Mouse (Mus musculus): ENCODE measurements around the gene Cdh24. TPM values are rescaled to one million over a fixed set of nuclear protein-coding genes. Genes with fewer than 3 reads are reported as not detected.

Gene Cdh24
- polyA plus RNA-seq, 1 experiment: 4.3 TPM

- H3K4me3 ChIP-seq: no peak overlapping the region
- H3K36me3 ChIP-seq (ENCODE audit: control insufficient read depth, insufficient read depth): no peaks in the 10 kb centered on the region
- no peaks in the 10 kb centered on the region for H3K79me2 ChIP-seq (ENCODE audit: control insufficient read depth, insufficient read depth)
- H3K4me2 ChIP-seq (ENCODE audit: low read depth): no peak overlapping the region
- no peaks in the 10 kb centered on the region for H3K27me3 ChIP-seq (ENCODE audit: control insufficient read depth, insufficient read depth, insufficient read length)
- TF ChIP-seq USF1 (IDR thresholded peaks at IDR 0.05; ENCODE audit: low read depth) (no peak), REST (IDR thresholded peaks at IDR 0.05; ENCODE audit: insufficient read depth, insufficient read length) (no peak), MYOD1 (IDR thresholded peaks at IDR 0.05; ENCODE audit: control insufficient read depth in 1 of 3, insufficient read length in 2 of 3, low read depth in 2 of 3) (no peak)
- H3ac ChIP-seq (ENCODE audit: control insufficient read depth, insufficient read length): no peak overlapping the region
Observed at GRCm38 (mm10) chr14:54631240-54631599, 9.9 kb downstream of the Cdh24 start.

GRCm38 (mm10) chr14:54630583-54631239 lies 10.5 kb downstream of the Cdh24 start:
- H3K79me2 ChIP-seq (ENCODE audit: control insufficient read depth, insufficient read depth): no peaks in the 10 kb centered on the region
- no peak for TF ChIP-seq E2F4 (IDR thresholded peaks at IDR 0.05; ENCODE audit: insufficient read depth)
- TF ChIP-seq POLR2AphosphoS2 (IDR thresholded peaks at IDR 0.05; ENCODE audit: insufficient read length, low read depth): no peak
- TF ChIP-seq MYOG (IDR thresholded peaks at IDR 0.05; ENCODE audit: control insufficient read depth in 1 of 3, insufficient read depth in 1 of 3, insufficient read length in 2 of 3, low read depth in 2 of 3): no peak
- TF ChIP-seq MYOD1 (IDR thresholded peaks at IDR 0.05; ENCODE audit: control insufficient read depth in 1 of 3, insufficient read length in 2 of 3, low read depth in 2 of 3): no peak
- H3K4me2 ChIP-seq (ENCODE audit: low read depth): no peak overlapping the region
- H3K4me3 ChIP-seq: no peak overlapping the region
- H3ac ChIP-seq (ENCODE audit: control insufficient read depth, insufficient read length): no peak overlapping the region
- no peaks in the 10 kb centered on the region for H3K36me3 ChIP-seq (ENCODE audit: control insufficient read depth, insufficient read depth)
- H3K27me3 ChIP-seq (ENCODE audit: control insufficient read depth, insufficient read depth, insufficient read length): no peaks in the 10 kb centered on the region

- Histone ChIP-seq H3K27me3 (ENCODE audit: control insufficient read depth, insufficient read depth, insufficient read length) (no peaks in the 10 kb centered on the region), H3K79me2 (ENCODE audit: control insufficient read depth, insufficient read depth) (no peaks in the 10 kb centered on the region), H3ac (ENCODE audit: control insufficient read depth, insufficient read length) (no peak overlapping the region), H3K4me2 (ENCODE audit: low read depth) (no peak overlapping the region), H3K36me3 (ENCODE audit: control insufficient read depth, insufficient read depth) (no peaks in the 10 kb centered on the region), H3K4me3 (no peak overlapping the region)
- no peak for TF ChIP-seq REST (IDR thresholded peaks at IDR 0.05; ENCODE audit: insufficient read depth, insufficient read length)
- TF ChIP-seq POLR2AphosphoS2 (IDR thresholded peaks at IDR 0.05; ENCODE audit: insufficient read length, low read depth): no peak
- no peak for TF ChIP-seq CEBPB (IDR thresholded peaks at IDR 0.05; ENCODE audit: insufficient read depth, poor library complexity, severe bottlenecking)
- TF ChIP-seq MYOD1 (IDR thresholded peaks at IDR 0.05; ENCODE audit: control insufficient read depth in 1 of 3, insufficient read length in 2 of 3, low read depth in 2 of 3): no peak
Observed at GRCm38 (mm10) chr14:54629797-54630196, 11.4 kb downstream of the Cdh24 start.

GRCm38 (mm10) chr14:54628103-54628502 lies 13.1 kb downstream of the Cdh24 start:
- no peaks in the 10 kb centered on the region for H3K27me3 ChIP-seq (ENCODE audit: control insufficient read depth, insufficient read depth, insufficient read length)
- no peak overlapping the region for H3K4me3 ChIP-seq
- H3K4me2 ChIP-seq (ENCODE audit: low read depth): no peak overlapping the region
- no peaks in the 10 kb centered on the region for H3K36me3 ChIP-seq (ENCODE audit: control insufficient read depth, insufficient read depth)
- no peak overlapping the region for H3ac ChIP-seq (ENCODE audit: control insufficient read depth, insufficient read length)
- no peak for TF ChIP-seq TCF12 (IDR thresholded peaks at IDR 0.05; ENCODE audit: insufficient read depth, poor library complexity, severe bottlenecking)
- TF ChIP-seq MYOD1 (IDR thresholded peaks at IDR 0.05; ENCODE audit: control insufficient read depth in 1 of 3, insufficient read length in 2 of 3, low read depth in 2 of 3): peak in 2 of 3 experiments; percentile 45 to 60
- peak in 2 of 3 experiments; percentile 16 to 65 for TF ChIP-seq MYOG (IDR thresholded peaks at IDR 0.05; ENCODE audit: control insufficient read depth in 1 of 3, insufficient read depth in 1 of 3, insufficient read length in 2 of 3, low read depth in 2 of 3)
- TF ChIP-seq REST (IDR thresholded peaks at IDR 0.05; ENCODE audit: insufficient read depth, insufficient read length): no peak
- no peak for TF ChIP-seq TCF3 (IDR thresholded peaks at IDR 0.05; ENCODE audit: insufficient read length, low read depth)
- H3K79me2 ChIP-seq (ENCODE audit: control insufficient read depth, insufficient read depth): no peaks in the 10 kb centered on the region

- H3K4me2 ChIP-seq (ENCODE audit: low read depth): no peak overlapping the region
- H3K36me3 ChIP-seq (ENCODE audit: control insufficient read depth, insufficient read depth): no peaks in the 10 kb centered on the region
- no peak overlapping the region for H3K4me3 ChIP-seq
- H3K79me2 ChIP-seq (ENCODE audit: control insufficient read depth, insufficient read depth): no peaks in the 10 kb centered on the region
- H3ac ChIP-seq (ENCODE audit: control insufficient read depth, insufficient read length): no peak overlapping the region
- no peaks in the 10 kb centered on the region for H3K27me3 ChIP-seq (ENCODE audit: control insufficient read depth, insufficient read depth, insufficient read length)
- TF ChIP-seq E2F4 (IDR thresholded peaks at IDR 0.05; ENCODE audit: insufficient read depth): no peak
- peak in 1 of 3 experiments; percentile 16 for TF ChIP-seq MYOD1 (IDR thresholded peaks at IDR 0.05; ENCODE audit: control insufficient read depth in 1 of 3, insufficient read length in 2 of 3, low read depth in 2 of 3)
Observed at GRCm38 (mm10) chr14:54624976-54625375, 16.2 kb downstream of the Cdh24 start.

- Histone ChIP-seq H3K4me3 (no peak overlapping the region), H3K79me2 (ENCODE audit: control insufficient read depth, insufficient read depth) (no peaks in the 10 kb centered on the region), H3ac (ENCODE audit: control insufficient read depth, insufficient read length) (no peak overlapping the region), H3K36me3 (ENCODE audit: control insufficient read depth, insufficient read depth) (no peaks in the 10 kb centered on the region), H3K27me3 (ENCODE audit: control insufficient read depth, insufficient read depth, insufficient read length) (no peaks in the 10 kb centered on the region), H3K4me2 (ENCODE audit: low read depth) (no peak overlapping the region)
- TF ChIP-seq MYOD1 (IDR thresholded peaks at IDR 0.05; ENCODE audit: control insufficient read depth in 1 of 3, insufficient read length in 2 of 3, low read depth in 2 of 3): no peak
- no peak for TF ChIP-seq CEBPB (IDR thresholded peaks at IDR 0.05; ENCODE audit: insufficient read depth, poor library complexity, severe bottlenecking)
- TF ChIP-seq TCF12 (IDR thresholded peaks at IDR 0.05; ENCODE audit: insufficient read depth, poor library complexity, severe bottlenecking): no peak
- TF ChIP-seq MAX (IDR thresholded peaks at IDR 0.05; ENCODE audit: low read depth): no peak
- TF ChIP-seq E2F4 (IDR thresholded peaks at IDR 0.05; ENCODE audit: insufficient read depth): no peak
- no peak for TF ChIP-seq REST (IDR thresholded peaks at IDR 0.05; ENCODE audit: insufficient read depth, insufficient read length)
- TF ChIP-seq POLR2AphosphoS2 (IDR thresholded peaks at IDR 0.05; ENCODE audit: insufficient read length, low read depth): no peak
- no peak for TF ChIP-seq USF1 (IDR thresholded peaks at IDR 0.05; ENCODE audit: low read depth)
- TF ChIP-seq SRF (IDR thresholded peaks at IDR 0.05; ENCODE audit: control insufficient read depth, insufficient read length, low read depth): no peak
- TF ChIP-seq TCF3 (IDR thresholded peaks at IDR 0.05; ENCODE audit: insufficient read length, low read depth): no peak
- TF ChIP-seq POLR2A (IDR thresholded peaks at IDR 0.05; ENCODE audit: insufficient read length, low read depth): no peak
- TF ChIP-seq MYOG (IDR thresholded peaks at IDR 0.05; ENCODE audit: control insufficient read depth in 1 of 3, insufficient read depth in 1 of 3, insufficient read length in 2 of 3, low read depth in 2 of 3): no peak
Observed at GRCm38 (mm10) chr14:54623334-54623733, 17.8 kb downstream of the Cdh24 start.
